Mouse (Mus musculus) ES-Bruce4 (cell line): ENCODE results near the gene Arl8b. TPM values are rescaled to one million over a fixed set of nuclear protein-coding genes. Genes with fewer than 3 reads are reported as not detected.
"Not testable (repeated sequence)": the region's sequence is repeated elsewhere in the genome, so short reads cannot be mapped to it uniquely, and the experiment has no call there.

ENCODE experiments used
- H3K27ac ChIP-seq: 2 replicates; pipeline ENCODE4 v1.5.1; 2012; ENCODE audit warnings: low read length, inconsistent platforms; ENCODE audit not compliant: insufficient read depth
- H3K27me3 ChIP-seq: 2 replicates; pipeline ENCODE4 v1.6.1; 2012; ENCODE audit warnings: mild to moderate bottlenecking, low read length, inconsistent platforms; ENCODE audit not compliant: control insufficient read depth, poor library complexity, insufficient read depth, severe bottlenecking
- H3K36me3 ChIP-seq: 2 replicates; pipeline ENCODE4 v1.6.1; 2012; ENCODE audit warnings: inconsistent platforms, mild to moderate bottlenecking, low read length, moderate library complexity; ENCODE audit not compliant: control insufficient read depth, poor library complexity, insufficient read depth, severe bottlenecking
- H3K4me1 ChIP-seq: one replicate; pipeline ENCODE4 v1.8.1; 2011; ENCODE audit warnings: low read length; ENCODE audit not compliant: control insufficient read depth, insufficient read depth
- H3K4me3 ChIP-seq: 2 replicates; pipeline ENCODE4 v1.5.1; 2011; ENCODE audit warnings: low read depth, mild to moderate bottlenecking, low read length
- H3K9ac ChIP-seq: 2 replicates; pipeline ENCODE4 v1.6.1; 2012; ENCODE audit warnings: low read depth, mild to moderate bottlenecking, inconsistent platforms; ENCODE audit not compliant: poor library complexity, severe bottlenecking
- H3K9me3 ChIP-seq: replicated peaks from 2 replicates; pipeline ENCODE4 v1.6.1; 2012; ENCODE audit warnings: mild to moderate bottlenecking, low read length, inconsistent platforms; ENCODE audit not compliant: control insufficient read depth, poor library complexity, insufficient read depth, severe bottlenecking
- CTCF ChIP-seq: IDR thresholded peaks from one replicate; pipeline ENCODE4 v1.8.1; 2011; ENCODE audit warnings: low read depth, low read length
- EP300 ChIP-seq: IDR thresholded peaks from 2 replicates; pipeline ENCODE4 v1.6.1; 2011; ENCODE audit warnings: low read depth, low read length; ENCODE audit not compliant: insufficient read depth
- POLR2A ChIP-seq: IDR thresholded peaks from one replicate; pipeline ENCODE4 v1.8.1; 2011; ENCODE audit warnings: low read length; ENCODE audit not compliant: insufficient read depth
- polyA plus RNA-seq: library from polyadenylated mRNA; stranded (reverse); fragments of >200 nt; gene quantifications from 2 replicates; pipeline ENCODE4 v1.2.4, GENCODE M21; 2011; ENCODE audit warnings: low read depth; ENCODE audit not compliant: missing spikeins, insufficient read depth, insufficient read length

Arl8b gene
- polyA plus RNA-seq, 1 experiment, result 82.9 TPM

DNA sequence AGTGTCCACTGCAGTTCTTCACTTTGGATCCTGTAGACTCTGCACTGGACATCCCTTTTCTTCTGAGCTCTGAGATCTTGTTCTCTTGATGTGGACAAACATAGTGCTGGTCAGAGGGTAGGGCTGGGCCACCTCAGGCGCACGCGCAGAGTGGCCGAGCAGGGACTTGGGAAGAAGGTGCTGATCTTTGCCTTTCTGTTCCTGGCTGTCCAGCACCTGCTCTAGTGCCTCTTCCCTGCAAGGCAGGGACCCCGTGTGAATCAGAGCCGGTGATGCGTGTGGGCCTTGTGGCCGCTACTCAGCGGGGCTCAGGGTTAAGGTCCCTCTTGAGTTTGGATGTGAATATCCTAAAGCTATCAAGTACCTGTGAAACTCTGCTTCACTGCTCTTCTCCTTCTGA is 75.7 kb downstream of the Arl8b start:
- peaks cover 16% of the 10 kb centered on the region for H3K36me3 ChIP-seq

DNA sequence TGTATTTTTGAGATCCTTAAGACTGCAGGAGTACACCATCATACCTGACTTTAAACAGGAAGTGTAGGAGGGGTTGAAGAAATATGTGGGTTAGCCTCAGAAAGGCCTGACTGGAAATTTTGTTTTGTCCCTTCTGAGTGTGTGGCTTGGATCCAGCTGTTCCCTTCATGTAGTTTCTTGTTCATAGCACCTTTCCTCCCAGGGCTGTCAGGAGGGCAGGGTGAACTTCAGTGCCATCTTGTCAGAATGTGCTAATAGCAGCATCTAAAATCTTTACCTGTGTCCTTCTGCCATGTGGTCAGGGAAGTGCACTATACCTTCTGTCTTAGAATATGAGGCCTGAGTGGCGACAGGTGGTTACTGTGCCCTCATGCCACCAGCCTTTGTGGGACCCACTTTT is 78.3 kb downstream of the Arl8b start:
- H3K27ac ChIP-seq, result no peak overlapping the region
- no peaks in the 10 kb centered on the region for H3K9me3 ChIP-seq
- H3K9ac ChIP-seq, result no peak overlapping the region
- H3K27me3 ChIP-seq, result no peaks in the 10 kb centered on the region
- no peaks in the 10 kb centered on the region for H3K4me1 ChIP-seq
- 0 out of 2 replicates have a peak, but pooled peaks cover 2% of the 10 kb centered on the region for H3K36me3 ChIP-seq
- TF ChIP-seq CTCF, result no peak
- no peak for TF ChIP-seq POLR2A
- TF ChIP-seq EP300, result no peak
- H3K4me3 ChIP-seq, result no peak overlapping the region

More for the DNA sequence above, 75.7 kb downstream of the Arl8b start:
- no peaks in the 10 kb centered on the region for H3K4me1 ChIP-seq
- H3K9ac ChIP-seq, result no peak overlapping the region
- H3K4me3 ChIP-seq, result no peak overlapping the region
- TF ChIP-seq POLR2A (no peak), CTCF (no peak), EP300 (no peak)
- no peaks in the 10 kb centered on the region for H3K27me3 ChIP-seq
- H3K27ac ChIP-seq, result no peak overlapping the region
- H3K9me3 ChIP-seq, result no peaks in the 10 kb centered on the region

GRCm38 (mm10) chr6:108862548-108862947 is 79.6 kb downstream of the Arl8b start:
- no peak for TF ChIP-seq POLR2A
- no peak for TF ChIP-seq CTCF
- no peak for TF ChIP-seq EP300
- H3K9me3 ChIP-seq, result no peaks in the 10 kb centered on the region
- H3K36me3 ChIP-seq, result 0 out of 2 replicates have a peak, but pooled peaks cover 2% of the 10 kb centered on the region
- no peak overlapping the region for H3K27ac ChIP-seq
- H3K4me3 ChIP-seq, result no peak overlapping the region
- no peaks in the 10 kb centered on the region for H3K4me1 ChIP-seq
- no peaks in the 10 kb centered on the region for H3K27me3 ChIP-seq
- H3K9ac ChIP-seq, result no peak overlapping the region

DNA sequence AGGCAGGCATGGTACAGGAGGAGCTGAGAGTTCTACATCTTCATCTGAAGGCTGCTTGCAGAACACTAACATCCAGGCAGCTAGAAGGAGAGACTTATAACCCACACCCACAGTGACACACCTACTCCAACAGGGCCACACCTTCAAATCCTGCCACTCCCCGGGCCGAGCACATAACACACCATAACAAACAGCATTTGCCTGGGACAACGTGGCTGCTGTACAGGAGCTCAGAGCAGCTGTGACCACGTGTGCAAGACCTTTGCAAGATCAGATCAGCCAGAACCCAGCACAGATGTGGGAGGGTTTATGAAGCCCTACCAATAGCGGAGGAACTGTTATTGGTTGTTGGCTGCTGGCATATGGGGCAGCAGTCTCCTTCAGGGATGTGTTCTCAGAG is 83.4 kb downstream of the Arl8b start:
- H3K27ac ChIP-seq, result no peak overlapping the region
- H3K36me3 ChIP-seq, result no peaks in the 10 kb centered on the region
- H3K27me3 ChIP-seq, result no peaks in the 10 kb centered on the region
- no peak for TF ChIP-seq POLR2A
- TF ChIP-seq EP300, result no peak
- no peak for TF ChIP-seq CTCF
- 0 out of 2 replicates have a peak, but pooled peaks cover 2% of the 10 kb centered on the region for H3K9me3 ChIP-seq
- H3K9ac ChIP-seq, result no peak overlapping the region
- H3K4me3 ChIP-seq, result no peak overlapping the region
- H3K4me1 ChIP-seq, result peaks cover 1% of the 10 kb centered on the region

- H3K36me3 ChIP-seq, H3K27ac ChIP-seq, H3K4me3 ChIP-seq, H3K4me1 ChIP-seq, H3K27me3 ChIP-seq, H3K9me3 ChIP-seq, H3K9ac ChIP-seq: not testable (repeated sequence)
Observed at GRCm38 (mm10) chr6:108869031-108869430, 86.1 kb downstream of the Arl8b start.

GRCm38 (mm10) chr6:108870421-108870820 is 87.5 kb downstream of the Arl8b start:
- Histone ChIP-seq H3K4me3 (no peak overlapping the region), H3K4me1 (peaks cover 1% of the 10 kb centered on the region)

More at GRCm38 (mm10) chr6:108870421-108870820, 87.5 kb downstream of the Arl8b start:
- no peak overlapping the region for H3K9ac ChIP-seq
- no peaks in the 10 kb centered on the region for H3K27me3 ChIP-seq
- 0 out of 2 replicates have a peak, but pooled peaks cover 2% of the 10 kb centered on the region for H3K9me3 ChIP-seq
- no peak for TF ChIP-seq CTCF
- TF ChIP-seq POLR2A, result no peak
- TF ChIP-seq EP300, result no peak
- no peaks in the 10 kb centered on the region for H3K36me3 ChIP-seq
- no peak overlapping the region for H3K27ac ChIP-seq
